Mouse (Mus musculus) lung, adult 2 months (tissue): ENCODE measurements around the gene Slc26a11.

ENCODE experiments used
- CTCF ChIP-seq: fragments of 200-500 bp; IDR thresholded peaks from 2 replicates; pipeline ENCODE4 v1.5.1; 2011; ENCODE audit warnings: mild to moderate bottlenecking, low read length, control low read depth; ENCODE audit not compliant: insufficient read depth
- POLR2A ChIP-seq: fragments of 200-500 bp; IDR thresholded peaks from 2 replicates; pipeline ENCODE4 v1.6.1; 2011; ENCODE audit warnings: low read depth, mild to moderate bottlenecking, control low read depth, low read length, borderline replicate concordance; ENCODE audit errors: extremely low read depth

GRCm38 (mm10) chr11:119325068-119325467, 30.3 kb upstream of the Slc26a11 start:
- TF ChIP-seq CTCF (no peak), POLR2A (no peak)
